Mouse (Mus musculus) heart, embryonic 11.5 days (tissue): ENCODE measurements at regions not wholly inside any gene's neighbourhood (a gene's known extent, or its start where the extent isn't known, plus 50 kb on each side); places are given as distances from the start of the nearest gene placed in this dataset.

Source experiments
- ATAC-seq: fragments of 200-750 bp; cut with Nextera tagmentation; replicated peaks from 2 replicates; pipeline ENCODE4 v1.8.0; 2017; ENCODE audit warnings: moderate library complexity; ENCODE audit not compliant: insufficient number of reproducible peaks, low FRiP score, low TSS enrichment
- H3K27ac ChIP-seq: fragments of 300-500 bp; sonication (generic); 2 replicates; pipeline ENCODE4 v1.5.1; 2014; ENCODE audit warnings: mild to moderate bottlenecking, low read depth, low read length
- H3K27me3 ChIP-seq: fragments of 300-500 bp; sonication (generic); 2 replicates; pipeline ENCODE4 v1.6.1; 2014; ENCODE audit warnings: mild to moderate bottlenecking, low read length, mixed read lengths; ENCODE audit not compliant: control insufficient read depth, insufficient read depth
- H3K36me3 ChIP-seq: fragments of 300-500 bp; sonication (generic); 2 replicates; pipeline ENCODE4 v1.6.1; 2014; ENCODE audit warnings: mild to moderate bottlenecking, low read length, moderate library complexity, mixed read lengths; ENCODE audit not compliant: control insufficient read depth, insufficient read depth
- H3K4me1 ChIP-seq: fragments of 300-500 bp; sonication (generic); 2 replicates; pipeline ENCODE4 v1.6.1; 2014; ENCODE audit warnings: low read length; ENCODE audit not compliant: control insufficient read depth, insufficient read depth
- H3K4me2 ChIP-seq: fragments of 300-500 bp; sonication (generic); 2 replicates; pipeline ENCODE4 v1.6.1; 2014; ENCODE audit warnings: mild to moderate bottlenecking, moderate library complexity
- H3K4me3 ChIP-seq: fragments of 300-500 bp; sonication (generic); 2 replicates; pipeline ENCODE4 v1.5.1; 2014; ENCODE audit warnings: low read depth, low read length
- H3K9ac ChIP-seq: fragments of 300-500 bp; sonication (generic); 2 replicates; pipeline ENCODE4 v1.6.1; 2014; ENCODE audit warnings: mild to moderate bottlenecking, low read depth, low read length, moderate library complexity
- H3K9me3 ChIP-seq: fragments of 300-500 bp; sonication (generic); replicated peaks from 2 replicates; pipeline ENCODE4 v1.6.1; 2016; ENCODE audit warnings: low read length; ENCODE audit not compliant: control insufficient read depth
- WGBS: fragments of 180-500 bp; shearing (Covaris S2); extraction: QIAGEN DNeasy Blood & Tissue Kit; methylation state at CpG from one replicate; pipeline ENCODE4 v1.1.7; 2014; ENCODE audit not compliant: insufficient replicate concordance; 5-methylcytosine and 5-hydroxymethylcytosine counted together

- 63% methylated on average over 6 of the region's 6 CpGs for WGBS
Observed at GRCm38 (mm10) chr14:71177341-71177740, 577.7 kb upstream of the Fam160b2 start.

GRCm38 (mm10) chr14:71174175-71174574 is 574.5 kb upstream of the Fam160b2 start:
- no peak for ATAC-seq
- no peak overlapping the region for H3K27ac ChIP-seq
- no peak overlapping the region for H3K4me2 ChIP-seq
- H3K9me3 ChIP-seq, result no peaks in the 10 kb centered on the region
- no peak overlapping the region for H3K4me3 ChIP-seq
- H3K36me3 ChIP-seq, result no peaks in the 10 kb centered on the region
- WGBS, result 74% methylated on average over 2 of the region's 2 CpGs
- H3K9ac ChIP-seq, result no peak overlapping the region
- no peaks in the 10 kb centered on the region for H3K4me1 ChIP-seq
- no peaks in the 10 kb centered on the region for H3K27me3 ChIP-seq

More at GRCm38 (mm10) chr14:71177341-71177740, 577.7 kb upstream of the Fam160b2 start:
- Histone ChIP-seq H3K4me3 (no peak overlapping the region), H3K27me3 (no peaks in the 10 kb centered on the region), H3K9ac (no peak overlapping the region), H3K9me3 (no peaks in the 10 kb centered on the region), H3K4me2 (no peak overlapping the region), H3K27ac (no peak overlapping the region), H3K4me1 (no peaks in the 10 kb centered on the region), H3K36me3 (no peaks in the 10 kb centered on the region)
- no peak for ATAC-seq

GRCm38 (mm10) chr14:71159556-71159955 is 559.9 kb upstream of the Fam160b2 start:
- Histone ChIP-seq H3K4me3 (no peak overlapping the region), H3K4me2 (no peak overlapping the region), H3K4me1 (no peaks in the 10 kb centered on the region), H3K27me3 (no peaks in the 10 kb centered on the region), H3K9me3 (no peaks in the 10 kb centered on the region), H3K27ac (no peak overlapping the region), H3K36me3 (no peaks in the 10 kb centered on the region), H3K9ac (no peak overlapping the region)
- 78% methylated on average over 2 of the region's 2 CpGs for WGBS
- no peak for ATAC-seq

- 88% methylated on average over 1 of the region's 1 CpGs for WGBS
- Histone ChIP-seq H3K9ac (no peak overlapping the region), H3K9me3 (no peaks in the 10 kb centered on the region), H3K4me3 (no peak overlapping the region), H3K27me3 (no peaks in the 10 kb centered on the region), H3K4me2 (no peak overlapping the region), H3K4me1 (no peaks in the 10 kb centered on the region), H3K27ac (no peak overlapping the region), H3K36me3 (no peaks in the 10 kb centered on the region)
- ATAC-seq, result no peak
Observed at GRCm38 (mm10) chr14:71142465-71142864, 542.8 kb upstream of the Fam160b2 start.

- WGBS, result 49% methylated on average over 4 of the region's 4 CpGs
- Histone ChIP-seq H3K4me3 (no peak overlapping the region), H3K4me1 (peaks cover 11% of the 10 kb centered on the region; the same call in 1 of the 2 replicates), H3K4me2 (peak overlapping the region; percentile 39), H3K9ac (0 out of 2 replicates have a peak overlapping the region, but pooled peaks have one; percentile 28), H3K27me3 (no peaks in the 10 kb centered on the region), H3K27ac (peak overlapping the region; percentile 86), H3K36me3 (no peaks in the 10 kb centered on the region), H3K9me3 (no peaks in the 10 kb centered on the region)
- ATAC-seq, result peak; percentile 88
Observed at GRCm38 (mm10) chr14:71129771-71130211, 530.2 kb upstream of the Fam160b2 start.

- no peaks in the 10 kb centered on the region for H3K9me3 ChIP-seq
- peaks cover 11% of the 10 kb centered on the region; the same call in 1 of the 2 replicates for H3K4me1 ChIP-seq
- H3K36me3 ChIP-seq, result no peaks in the 10 kb centered on the region
- ATAC-seq, result no peak; the same call in 1 of the 2 replicates
- no peak overlapping the region for H3K4me2 ChIP-seq
- no peak overlapping the region for H3K4me3 ChIP-seq
- H3K27ac ChIP-seq, result no peak overlapping the region
- WGBS, result 59% methylated on average over 3 of the region's 3 CpGs
- H3K9ac ChIP-seq, result no peak overlapping the region
- H3K27me3 ChIP-seq, result no peaks in the 10 kb centered on the region
Observed at GRCm38 (mm10) chr14:71128495-71128894, 528.9 kb upstream of the Fam160b2 start.

GRCm38 (mm10) chr14:71118681-71119080 is 519.0 kb upstream of the Fam160b2 start:
- Histone ChIP-seq H3K4me2 (no peak overlapping the region), H3K27me3 (no peaks in the 10 kb centered on the region), H3K9me3 (no peaks in the 10 kb centered on the region), H3K4me3 (no peak overlapping the region), H3K27ac (no peak overlapping the region), H3K9ac (no peak overlapping the region), H3K36me3 (no peaks in the 10 kb centered on the region), H3K4me1 (no peaks in the 10 kb centered on the region)
- WGBS, result 80% methylated on average over 7 of the region's 7 CpGs
- ATAC-seq, result no peak

- H3K4me3 ChIP-seq, result no peak overlapping the region
- 83% methylated on average over 3 of the region's 3 CpGs for WGBS
- no peaks in the 10 kb centered on the region for H3K36me3 ChIP-seq
- no peaks in the 10 kb centered on the region for H3K9me3 ChIP-seq
- no peaks in the 10 kb centered on the region for H3K27me3 ChIP-seq
- no peak for ATAC-seq
- no peaks in the 10 kb centered on the region for H3K4me1 ChIP-seq
- no peak overlapping the region for H3K27ac ChIP-seq
- no peak overlapping the region for H3K4me2 ChIP-seq
- no peak overlapping the region for H3K9ac ChIP-seq
Observed at GRCm38 (mm10) chr14:71115798-71116432, 516.3 kb upstream of the Fam160b2 start.
